8 mouse cellular contexts compared by ENCODE assay signal in the genomic region with DNA sequence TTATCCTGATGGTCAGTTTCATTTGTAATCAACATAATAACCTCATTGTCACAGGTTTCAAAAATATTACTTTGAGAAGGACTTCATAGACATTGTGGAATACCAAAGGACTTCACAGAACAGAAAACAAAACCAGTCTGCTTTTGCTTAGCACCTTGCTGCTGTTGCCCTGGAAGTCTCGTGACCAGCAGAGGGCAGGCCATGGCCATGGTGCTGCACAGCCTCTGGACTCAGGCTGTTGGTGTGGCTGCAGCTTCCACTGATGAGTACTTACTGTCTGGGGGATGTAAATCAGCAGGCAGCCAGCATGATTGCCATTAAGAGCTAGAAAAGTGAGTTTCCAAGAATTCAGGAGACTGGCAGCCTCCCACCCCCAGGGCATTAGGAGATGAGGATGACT. TPM values are rescaled to one million over a fixed set of nuclear protein-coding genes. Genes with fewer than 3 reads are reported as not detected.
A peak's percentile ranks its signal among the peaks of the same experiment; 100 is the strongest.
DNase-seq lines count a peak whose midpoint lies in the region; ATAC-seq and TF ChIP-seq lines count a peak whose summit lies in the region.

No protein-coding gene starts in this region.

- WGBS in kidney, embryonic 16.5 days = 43% methylated on average over 1 of the region's 1 CpGs
- 33% methylated on average over 1 of the region's 1 CpGs for WGBS in liver, embryonic 16.5 days (ENCODE audit: insufficient replicate concordance)
- 66% methylated on average over 1 of the region's 1 CpGs for WGBS in forebrain, embryonic 10.5 days

- TF ChIP-seq CTCF in cortical plate, adult 2 months (IDR thresholded peaks at IDR 0.05; ENCODE audit: extremely low read depth, insufficient read depth, low read length) = peak; percentile 75

- no peak overlapping the region for H3K27ac ChIP-seq in kidney, embryonic 16.5 days (ENCODE audit: low read length)
- no peak overlapping the region for H3K27ac ChIP-seq in cortical plate, adult 2 months (ENCODE audit: insufficient read depth, low read length)
- no peak overlapping the region for H3K27ac ChIP-seq in liver, embryonic 16.5 days (ENCODE audit: low read length)
- no peak overlapping the region for H3K27ac ChIP-seq in forebrain, embryonic 10.5 days

- no peak overlapping the region for H3K4me3 ChIP-seq in kidney, embryonic 16.5 days (ENCODE audit: low read length)
- H3K4me3 ChIP-seq in cortical plate, adult 2 months (ENCODE audit: insufficient read depth, low read length) = no peak overlapping the region
- no peak overlapping the region for H3K4me3 ChIP-seq in liver, embryonic 16.5 days (ENCODE audit: low read depth, low read length)
- no peak overlapping the region for H3K4me3 ChIP-seq in forebrain, embryonic 10.5 days

- no peak overlapping the region for H3K4me2 ChIP-seq in kidney, embryonic 16.5 days (replicated peaks; ENCODE audit: low read depth, low read length)
- H3K4me2 ChIP-seq in liver, embryonic 16.5 days (ENCODE audit: low read depth, low read length) = no peak overlapping the region

- ATAC-seq in kidney, embryonic 16.5 days (ENCODE audit: low FRiP score, low TSS enrichment) = no peak
- peak; percentile 49 to 66; a peak in 1 of 4 replicates for ATAC-seq in hematopoietic stem cell, adult 5-6 weeks (replicated peaks in 1 of 2; ENCODE audit: insufficient read depth in 1 of 2, low FRiP score in 2 of 2, low TSS enrichment in 1 of 2, low read depth in 1 of 2, poor library complexity in 2 of 2, severe bottlenecking in 2 of 2)
- 0 out of 2 replicates have a peak, but pooled peaks have one; percentile 39 for ATAC-seq in liver, embryonic 16.5 days (ENCODE audit: low read depth)

- peak; percentile 78 for DNase-seq in kidney, adult 18-20 months
- DNase-seq in T-cell, adult 2 months (ENCODE audit: low spot score) = peak; percentile 55
- DNase-seq in right cerebral cortex, postnatal 14 days = peak; percentile 69
- DNase-seq in forebrain, embryonic 10.5 days (ENCODE audit: extremely low spot score, low spot score) = no peak

- H3K36me3 ChIP-seq in kidney, embryonic 16.5 days (ENCODE audit: insufficient read depth, low read length) = no peaks in the 10 kb centered on the region
- H3K36me3 ChIP-seq in liver, embryonic 16.5 days (ENCODE audit: control insufficient read depth, insufficient read depth) = no peaks in the 10 kb centered on the region
- no peaks in the 10 kb centered on the region for H3K36me3 ChIP-seq in forebrain, embryonic 10.5 days (replicated peaks)

- no peaks in the 10 kb centered on the region for H3K9me3 ChIP-seq in kidney, embryonic 16.5 days (ENCODE audit: low read length)
- H3K9me3 ChIP-seq in liver, embryonic 16.5 days (replicated peaks; ENCODE audit: control insufficient read depth, low read length) = no peaks in the 10 kb centered on the region
- no peaks in the 10 kb centered on the region for H3K9me3 ChIP-seq in forebrain, embryonic 10.5 days

- no peaks in the 10 kb centered on the region for H3K27me3 ChIP-seq in kidney, embryonic 16.5 days (ENCODE audit: insufficient read depth, low read length)
- H3K27me3 ChIP-seq in liver, embryonic 16.5 days (ENCODE audit: control insufficient read depth, insufficient read depth, low read depth, low read length) = no peaks in the 10 kb centered on the region
- H3K27me3 ChIP-seq in forebrain, embryonic 10.5 days (ENCODE audit: poor library complexity, severe bottlenecking) = no peaks in the 10 kb centered on the region

- TF ChIP-seq POLR2A in cortical plate, adult 2 months (IDR thresholded peaks at IDR 0.05; ENCODE audit: extremely low read depth, insufficient read depth, low read length) = no peak

- H3K9ac ChIP-seq in kidney, embryonic 16.5 days (replicated peaks; ENCODE audit: low read length) = no peak overlapping the region
- no peak overlapping the region for H3K9ac ChIP-seq in liver, embryonic 16.5 days (ENCODE audit: low read depth, low read length)

- no peaks in the 10 kb centered on the region for H3K4me1 ChIP-seq in kidney, embryonic 16.5 days (ENCODE audit: insufficient read depth, low read length)
- no peaks in the 10 kb centered on the region for H3K4me1 ChIP-seq in cortical plate, adult 2 months (ENCODE audit: control insufficient read depth, insufficient read depth, low read length)
- H3K4me1 ChIP-seq in liver, embryonic 16.5 days (ENCODE audit: control insufficient read depth, low read depth, low read length) = no peaks in the 10 kb centered on the region
- H3K4me1 ChIP-seq in forebrain, embryonic 10.5 days = peaks cover 18% of the 10 kb centered on the region

RNA-seq across cellular contexts. Expression of gene Fbxw11, which starts 16.8 kb away (rescaled TPM):
- polyA plus RNA-seq in kidney, embryonic 16.5 days (2015; fragmentation: Nextera tagmentation; extraction: Ambion mirVana) = 91.3 and 95.2 TPM in 2 replicates
- 78.4 and 81.5 TPM in 2 replicates for polyA plus RNA-seq in cortical plate, adult 2 months (2012; rRNA removed)
- total RNA-seq in hematopoietic stem cell, adult 5-6 weeks (2017) = 55.9 and 57.7 TPM in 2 replicates
- polyA plus RNA-seq in liver, embryonic 16.5 days (2015; fragmentation: Nextera tagmentation; extraction: Ambion mirVana) = 19.5 and 19.8 TPM in 2 replicates
- 87.0 and 90.8 TPM in 2 replicates for polyA plus RNA-seq in forebrain, embryonic 10.5 days (2016; fragmentation: Nextera tagmentation; extraction: Ambion mirVana)
